Mouse (Mus musculus) liver (tissue): ENCODE data around the gene AC141477.1.

Experiments
- DNase-seq: peaks from one replicate; pipeline ENCODE4 v3.0.0-alpha.2; 2020; ENCODE audit warnings: mixed read lengths

The AC141477.1 gene

GRCm38 (mm10) chr10:76440281-76440680, at the start of gene AC141477.1:
Gene AC141477.1, minus strand, starts transcription at chr10:76440444.
- DNase-seq: no peak

GRCm38 (mm10) chr10:76489205-76489604, 49.0 kb upstream of the AC141477.1 start:
- DNase-seq: no peak

GRCm38 (mm10) chr10:76488265-76488664, 48.0 kb upstream of the AC141477.1 start:
- DNase-seq: peak; percentile 33

GRCm38 (mm10) chr10:76486302-76486701, 46.1 kb upstream of the AC141477.1 start:
- DNase-seq: no peak

GRCm38 (mm10) chr10:76481480-76481879, 41.2 kb upstream of the AC141477.1 start:
- no peak for DNase-seq

- no peak for DNase-seq
Observed at GRCm38 (mm10) chr10:76480851-76481250, 40.6 kb upstream of the AC141477.1 start.

GRCm38 (mm10) chr10:76473759-76474158, 33.5 kb upstream of the AC141477.1 start:
- no peak for DNase-seq

GRCm38 (mm10) chr10:76468203-76469162, 28.2 kb upstream of the AC141477.1 start, which contains the start of the genes Mcm3ap and Ybey:
Gene Mcm3ap, plus strand, starts transcription at chr10:76468927.
Gene Ybey, minus strand, starts transcription at chr10:76469114.
- peak; percentile 90 for DNase-seq

GRCm38 (mm10) chr10:76462721-76463120, 22.5 kb upstream of the AC141477.1 start:
- DNase-seq: no peak

- DNase-seq: no peak
Observed at GRCm38 (mm10) chr10:76462312-76462711, 22.1 kb upstream of the AC141477.1 start.

- DNase-seq: no peak
Observed at GRCm38 (mm10) chr10:76461255-76461654, 21.0 kb upstream of the AC141477.1 start.

GRCm38 (mm10) chr10:76455289-76455688, 15.0 kb upstream of the AC141477.1 start:
- DNase-seq: peak; percentile 39

GRCm38 (mm10) chr10:76448851-76449250, 8.6 kb upstream of the AC141477.1 start, which contains the start of gene 2610028H24Rik:
Gene 2610028H24Rik, plus strand, starts transcription at chr10:76449081.
- no peak for DNase-seq

GRCm38 (mm10) chr10:76447406-76448229, 7.4 kb upstream of the AC141477.1 start:
- DNase-seq: no peak

- peak; percentile 47 for DNase-seq
Observed at GRCm38 (mm10) chr10:76445996-76446681, 5.9 kb upstream of the AC141477.1 start.

- DNase-seq: peak; percentile 98
Observed at GRCm38 (mm10) chr10:76442178-76443088, 2.2 kb upstream of the AC141477.1 start, which contains the start of gene Pcnt. Gene Pcnt, minus strand, starts transcription at chr10:76442786.

GRCm38 (mm10) chr10:76439107-76439890, 945 bp downstream of the AC141477.1 start:
- no peak for DNase-seq

GRCm38 (mm10) chr10:76433925-76434324, 6.3 kb downstream of the AC141477.1 start:
- DNase-seq: no peak

- DNase-seq: no peak
Observed at GRCm38 (mm10) chr10:76425674-76426073, 14.6 kb downstream of the AC141477.1 start.

- no peak for DNase-seq
Observed at GRCm38 (mm10) chr10:76416811-76417210, 23.4 kb downstream of the AC141477.1 start.
